Mouse (Mus musculus) testis, adult 2 months (tissue): ENCODE measurements around the gene Tbx3.

Experiments
- CTCF ChIP-seq: fragments of 200-500 bp; IDR thresholded peaks from 2 replicates; pipeline ENCODE4 v1.5.1; 2012; ENCODE audit warnings: low read depth, mild to moderate bottlenecking, inconsistent platforms, low read length, moderate library complexity; ENCODE audit not compliant: control insufficient read depth, insufficient read depth, insufficient replicate concordance
- POLR2A ChIP-seq: fragments of 200-500 bp; IDR thresholded peaks from 2 replicates; pipeline ENCODE4 v1.6.1; 2012; ENCODE audit warnings: low read depth, mild to moderate bottlenecking, inconsistent platforms, low read length, moderate library complexity; ENCODE audit not compliant: control insufficient read depth

DNA sequence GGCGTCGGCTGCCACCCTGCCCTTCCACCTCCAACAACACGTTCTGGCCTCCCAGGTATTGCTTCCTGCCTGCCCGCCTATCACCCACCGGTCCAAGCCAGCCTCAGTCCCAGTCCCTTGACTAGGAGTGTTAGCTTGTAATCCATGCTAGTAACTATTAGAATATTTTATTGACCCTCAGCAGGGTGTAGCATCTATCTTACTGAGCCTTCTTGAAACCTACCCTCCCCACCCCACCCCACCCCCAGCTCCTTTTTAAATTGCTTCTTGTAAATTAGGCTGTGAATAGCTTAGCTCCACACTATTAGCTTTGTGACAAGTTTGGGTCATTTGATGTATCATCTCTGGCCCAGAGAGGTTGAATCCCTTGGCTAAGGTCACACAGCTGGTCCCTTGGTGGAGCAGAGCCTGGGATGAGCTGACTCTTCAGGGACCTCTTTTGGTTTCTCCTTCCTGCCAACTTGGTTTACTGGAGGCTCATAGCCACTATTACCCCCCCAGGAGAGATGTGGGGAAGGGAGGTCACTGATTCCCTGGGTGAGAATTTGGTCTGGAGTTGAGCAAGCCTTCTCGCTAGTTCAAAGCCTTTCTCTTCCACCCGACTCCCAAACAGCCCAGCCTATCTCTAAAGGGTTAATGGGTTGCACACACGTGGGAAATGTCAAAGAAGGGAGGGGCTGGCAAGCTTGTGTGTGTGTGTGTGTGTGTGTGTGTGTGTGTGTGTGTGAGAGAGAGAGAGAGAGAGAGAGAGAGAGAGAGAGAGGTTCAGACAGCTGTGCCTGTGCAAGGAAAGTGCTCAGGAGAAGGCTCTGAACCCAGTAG is 10.8 kb downstream of the Tbx3 start:
- no peak for TF ChIP-seq CTCF
- no peak for TF ChIP-seq POLR2A
